Mouse (Mus musculus) CH12.LX (cell line): ENCODE measurements at regions not wholly inside any gene's neighbourhood (a gene's known extent, or its start where the extent isn't known, plus 50 kb on each side); places are given as distances from the start of the nearest gene placed in this dataset.
A peak's percentile ranks its signal among the peaks of the same experiment; 100 is the strongest.

ENCODE experiments used
- DNase-seq: peaks from one replicate; pipeline ENCODE4 v3.0.0-alpha.2; 2013; ENCODE audit errors: extremely low read depth
- H3K27ac ChIP-seq: 2 replicates; pipeline ENCODE4 v1.5.1; 2012; ENCODE audit warnings: low read depth, mild to moderate bottlenecking, control low read depth, moderate library complexity; ENCODE audit not compliant: insufficient read depth
- H3K27me3 ChIP-seq: replicated peaks from 2 replicates; pipeline ENCODE3; 2012; ENCODE audit warnings: inconsistent platforms
- H3K36me3 ChIP-seq, 2 experiments: replicated peaks in 1 of 2; 2 replicates each; pipeline versions ENCODE3 to v1.6.1; 2012; ENCODE audit warnings: inconsistent platforms in 1 of 2, low read length in 1 of 2, mild to moderate bottlenecking in 1 of 2, mixed read lengths in 1 of 2, moderate library complexity in 1 of 2; ENCODE audit not compliant: control insufficient read depth in 1 of 2, insufficient read depth in 1 of 2
- H3K4me1 ChIP-seq, 2 experiments: 2 replicates each; pipeline ENCODE4 v1.6.1; 2012; ENCODE audit warnings: inconsistent platforms in 1 of 2, moderate library complexity in 1 of 2; ENCODE audit not compliant: insufficient read depth in 2 of 2, control insufficient read depth in 1 of 2
- H3K4me2 ChIP-seq: 2 replicates; pipeline ENCODE4 v1.6.1; 2012; ENCODE audit warnings: low read depth, mild to moderate bottlenecking, control low read depth; ENCODE audit not compliant: poor library complexity, insufficient read depth, severe bottlenecking
- H3K4me3 ChIP-seq, 3 experiments: fragments of 150-350 bp in 1 of 3; sonication (generic) in 1 of 3; replicated peaks in 1 of 3; 2 replicates each; pipeline versions ENCODE3 to v1.5.1; 2011 to 2012; ENCODE audit warnings: low read depth in 2 of 3, low read length in 2 of 3, mild to moderate bottlenecking in 2 of 3, moderate library complexity in 2 of 3, control low read depth in 1 of 3, improper control_type of control experiment in 1 of 3, inconsistent platforms in 1 of 3, mixed read lengths in 1 of 3; ENCODE audit not compliant: poor library complexity in 1 of 3
- H3K79me2 ChIP-seq: replicated peaks from 2 replicates; pipeline ENCODE4 v1.6.1; 2012; ENCODE audit warnings: mild to moderate bottlenecking, moderate library complexity; ENCODE audit not compliant: control insufficient read depth, poor library complexity, insufficient read depth, severe bottlenecking; ENCODE audit errors: extremely low read depth
- H3K9ac ChIP-seq: 2 replicates; pipeline ENCODE4 v1.6.1; 2012; ENCODE audit warnings: low read depth, mild to moderate bottlenecking, control low read depth, moderate library complexity; ENCODE audit not compliant: insufficient read depth
- H3K9me3 ChIP-seq: replicated peaks from 2 replicates; pipeline ENCODE3; 2012; ENCODE audit warnings: low read length, inconsistent platforms, mixed read lengths
- BHLHE40 ChIP-seq: IDR thresholded peaks from 2 replicates; pipeline ENCODE4 v1.6.1; 2011; ENCODE audit warnings: mild to moderate bottlenecking, low read depth, low read length, improper control_type of control experiment
- CHD1 ChIP-seq: IDR thresholded peaks from 2 replicates; pipeline ENCODE4 v1.6.1; 2012; ENCODE audit warnings: low read depth, low read length, improper control_type of control experiment, inconsistent platforms
- CHD2 ChIP-seq: IDR thresholded peaks from 2 replicates; pipeline ENCODE4 v1.6.1; 2011; ENCODE audit warnings: low read length, improper control_type of control experiment
- CTCF ChIP-seq, 2 experiments: IDR thresholded peaks in 1 of 2; conservative IDR thresholded peaks in 1 of 2; 2 replicates each; pipeline ENCODE4 v1.5.1; 2011 to 2012; ENCODE audit warnings: low read depth in 2 of 2, low read length in 2 of 2, improper control_type of control experiment in 1 of 2, inconsistent platforms in 1 of 2, mild to moderate bottlenecking in 1 of 2, moderate library complexity in 1 of 2
- E2F4 ChIP-seq: IDR thresholded peaks from 2 replicates; pipeline ENCODE4 v1.6.1; 2011; ENCODE audit warnings: low read depth, low read length, improper control_type of control experiment; ENCODE audit not compliant: insufficient replicate concordance
- ELF1 ChIP-seq: IDR thresholded peaks from 2 replicates; pipeline ENCODE4 v1.6.1; 2014; ENCODE audit warnings: low read depth, mild to moderate bottlenecking, inconsistent platforms, low read length, improper control_type of control experiment
- EP300 ChIP-seq: IDR thresholded peaks from 2 replicates; pipeline ENCODE4 v1.6.1; 2011; ENCODE audit warnings: low read length, improper control_type of control experiment
- ETS1 ChIP-seq: conservative IDR thresholded peaks from 2 replicates; pipeline ENCODE4 v1.6.1; 2012; ENCODE audit warnings: low read depth, mild to moderate bottlenecking, inconsistent platforms, low read length, improper control_type of control experiment, moderate library complexity
- GABPA ChIP-seq: IDR thresholded peaks from 2 replicates; pipeline ENCODE4 v1.6.1; 2012; ENCODE audit warnings: low read depth, low read length, improper control_type of control experiment, inconsistent platforms; ENCODE audit not compliant: insufficient replicate concordance
- IRF4 ChIP-seq: IDR thresholded peaks from 2 replicates; pipeline ENCODE4 v1.6.1; 2014; ENCODE audit warnings: low read depth, mild to moderate bottlenecking, inconsistent platforms, low read length, improper control_type of control experiment
- JUN ChIP-seq: IDR thresholded peaks from 2 replicates; pipeline ENCODE4 v1.6.1; 2011; ENCODE audit warnings: low read depth, mild to moderate bottlenecking, low read length, improper control_type of control experiment, moderate library complexity; ENCODE audit not compliant: insufficient read depth
- JUND ChIP-seq: conservative IDR thresholded peaks from 2 replicates; pipeline ENCODE4 v1.6.1; 2011; ENCODE audit warnings: low read depth, low read length, improper control_type of control experiment
- KAT2A ChIP-seq: IDR thresholded peaks from 2 replicates; pipeline ENCODE4 v1.6.1; 2012; ENCODE audit warnings: low read length, improper control_type of control experiment, inconsistent platforms; ENCODE audit not compliant: insufficient replicate concordance
- MAFK ChIP-seq: IDR thresholded peaks from 2 replicates; pipeline ENCODE4 v1.6.1; 2011; ENCODE audit warnings: low read length, improper control_type of control experiment; ENCODE audit not compliant: insufficient replicate concordance
- MAX ChIP-seq: IDR thresholded peaks from 2 replicates; pipeline ENCODE4 v1.6.1; 2011; ENCODE audit warnings: low read length, improper control_type of control experiment
- MAZ ChIP-seq: IDR thresholded peaks from 2 replicates; pipeline ENCODE4 v1.6.1; 2012; ENCODE audit warnings: low read depth, mild to moderate bottlenecking, inconsistent platforms, low read length, improper control_type of control experiment, moderate library complexity
- MEF2A ChIP-seq: IDR thresholded peaks from 2 replicates; pipeline ENCODE4 v1.6.1; 2014; ENCODE audit warnings: low read depth, mild to moderate bottlenecking, inconsistent platforms, low read length, improper control_type of control experiment, borderline replicate concordance
- MXI1 ChIP-seq: IDR thresholded peaks from 2 replicates; pipeline ENCODE4 v1.6.1; 2011; ENCODE audit warnings: mild to moderate bottlenecking, low read depth, low read length, improper control_type of control experiment
- MYC ChIP-seq: IDR thresholded peaks from 2 replicates; pipeline ENCODE4 v1.6.1; 2011; ENCODE audit warnings: low read depth, mild to moderate bottlenecking, improper control_type of control experiment, low read length
- NELFE ChIP-seq: IDR thresholded peaks from 2 replicates; pipeline ENCODE4 v1.6.1; 2011; ENCODE audit warnings: low read depth, low read length, improper control_type of control experiment
- NRF1 ChIP-seq: IDR thresholded peaks from 2 replicates; pipeline ENCODE4 v1.6.1; 2014; ENCODE audit warnings: low read depth, mild to moderate bottlenecking, inconsistent platforms, low read length, improper control_type of control experiment, moderate library complexity
- PAX5 ChIP-seq: IDR thresholded peaks from 2 replicates; pipeline ENCODE4 v1.6.1; 2012; ENCODE audit warnings: low read length, inconsistent platforms, mixed read lengths
- POLR2A ChIP-seq: IDR thresholded peaks from 2 replicates; pipeline ENCODE4 v1.6.1; 2011; ENCODE audit warnings: low read depth, mild to moderate bottlenecking, improper control_type of control experiment, low read length
- POLR2AphosphoS2 ChIP-seq: IDR thresholded peaks from 2 replicates; pipeline ENCODE4 v1.6.1; 2011; ENCODE audit warnings: low read depth, low read length, improper control_type of control experiment
- RAD21 ChIP-seq: IDR thresholded peaks from 2 replicates; pipeline ENCODE4 v1.6.1; 2011; ENCODE audit warnings: low read depth, mild to moderate bottlenecking, low read length, improper control_type of control experiment, moderate library complexity
- RCOR1 ChIP-seq: conservative IDR thresholded peaks from 2 replicates; pipeline ENCODE4 v1.6.1; 2012; ENCODE audit warnings: low read depth, mild to moderate bottlenecking, inconsistent platforms, low read length, improper control_type of control experiment
- SIN3A ChIP-seq: IDR thresholded peaks from 2 replicates; pipeline ENCODE4 v1.6.1; 2012; ENCODE audit warnings: low read length, improper control_type of control experiment, inconsistent platforms
- SMC3 ChIP-seq: IDR thresholded peaks from 2 replicates; pipeline ENCODE4 v1.6.1; 2011; ENCODE audit warnings: low read depth, low read length, improper control_type of control experiment
- TBP ChIP-seq: conservative IDR thresholded peaks from 2 replicates; pipeline ENCODE4 v1.6.1; 2011; ENCODE audit warnings: low read depth, low read length, improper control_type of control experiment
- TCF12 ChIP-seq: IDR thresholded peaks from 2 replicates; pipeline ENCODE4 v1.6.1; 2014; ENCODE audit warnings: low read depth, mild to moderate bottlenecking, inconsistent platforms, low read length, improper control_type of control experiment
- UBTF ChIP-seq: IDR thresholded peaks from 2 replicates; pipeline ENCODE4 v1.6.1; 2012; ENCODE audit warnings: low read depth, mild to moderate bottlenecking, inconsistent platforms, low read length, improper control_type of control experiment, moderate library complexity
- USF1 ChIP-seq: IDR thresholded peaks from 2 replicates; pipeline ENCODE4 v1.6.1; 2014; ENCODE audit warnings: low read depth, mild to moderate bottlenecking, inconsistent platforms, low read length, improper control_type of control experiment
- USF2 ChIP-seq: conservative IDR thresholded peaks from 2 replicates; pipeline ENCODE4 v1.6.1; 2011; ENCODE audit warnings: low read depth, low read length, improper control_type of control experiment
- ZC3H11A ChIP-seq: IDR thresholded peaks from 2 replicates; pipeline ENCODE4 v1.6.1; 2012; ENCODE audit warnings: low read depth, mild to moderate bottlenecking, inconsistent platforms, low read length, improper control_type of control experiment
- ZKSCAN1 ChIP-seq: IDR thresholded peaks from 2 replicates; pipeline ENCODE4 v1.6.1; 2012; ENCODE audit warnings: low read depth, inconsistent platforms, low read length, improper control_type of control experiment, borderline replicate concordance
- ZMIZ1 ChIP-seq: IDR thresholded peaks from 2 replicates; pipeline ENCODE4 v1.6.1; 2012; ENCODE audit warnings: low read depth, mild to moderate bottlenecking, inconsistent platforms, low read length, improper control_type of control experiment
- ZNF384 ChIP-seq: IDR thresholded peaks from 2 replicates; pipeline ENCODE4 v1.6.1; 2012; ENCODE audit warnings: low read depth, low read length, improper control_type of control experiment, inconsistent platforms
- dilution Hi-C: fragments of 300-500 bp; cut with MboI; formaldehyde crosslinking; loops from 2 replicates; pipeline ENCODE4 v1.14.3; 2020; ENCODE audit warnings: low sequenced_read_pairs; ENCODE audit not compliant: extremely low pct_unique_long_range_greater_than_20kb, extremely low pct_ligation_motif_present
- in situ Hi-C: fragments of 300-500 bp; cut with MboI; formaldehyde crosslinking; loops from 3 replicates; pipeline ENCODE4 v1.14.3; 2019; ENCODE audit warnings: low sequenced_read_pairs, low pct_ligation_motif_present, low pct_unique_long_range_greater_than_20kb, mixed read lengths

- in situ Hi-C loops (no loop called here), dilution Hi-C loops (no loop called here)
Observed at GRCm38 (mm10) chr1:157038111-157039008, 70.1 kb downstream of the Tex35 start.

GRCm38 (mm10) chr1:157037246-157037991 lies 71.1 kb downstream of the Tex35 start:
- no peaks in the 10 kb centered on the region for H3K27me3 ChIP-seq
- no peaks in the 10 kb centered on the region for H3K36me3 ChIP-seq
- peak overlapping the region; percentile 98 for H3K27ac ChIP-seq
- H3K9me3 ChIP-seq = peaks cover 21% of the 10 kb centered on the region
- no peak for DNase-seq
- peak overlapping the region in 1 of 3 experiments; percentile 32 for H3K4me3 ChIP-seq
- H3K9ac ChIP-seq = peak overlapping the region; percentile 88
- peaks cover 19 to 50% of the 10 kb centered on the region in 2 experiments for H3K4me1 ChIP-seq
- no peaks in the 10 kb centered on the region for H3K79me2 ChIP-seq
- in situ Hi-C loops (no loop called here), dilution Hi-C loops (no loop called here)
- peak overlapping the region; percentile 60 for H3K4me2 ChIP-seq
- TF ChIP-seq CHD2 = 0 out of 2 replicates have a peak, but pooled peaks have one; percentile 30
- no peak for TF ChIP-seq POLR2AphosphoS2
- no peak for TF ChIP-seq UBTF
- no peak for TF ChIP-seq KAT2A
- no peak for TF ChIP-seq E2F4
- no peak for TF ChIP-seq RAD21
- no peak for TF ChIP-seq NRF1
- no peak for TF ChIP-seq MXI1
- no peak for TF ChIP-seq ELF1
- TF ChIP-seq MEF2A = no peak
- no peak for TF ChIP-seq GABPA
- TF ChIP-seq POLR2A = no peak; the same call in 1 of the 2 replicates
- peak; percentile 86 for TF ChIP-seq BHLHE40
- TF ChIP-seq MYC = 0 out of 2 replicates have a peak, but pooled peaks have one; percentile 28

More at GRCm38 (mm10) chr1:157038111-157039008, 70.1 kb downstream of the Tex35 start:
- H3K4me2 ChIP-seq = peak overlapping the region; percentile 60
- TF ChIP-seq GABPA = no peak
- 0 out of 2 replicates have a peak, but pooled peaks have one; percentile 2 for TF ChIP-seq IRF4
- no peak for TF ChIP-seq ELF1
- TF ChIP-seq POLR2AphosphoS2 = 0 out of 2 replicates have a peak, but pooled peaks have one; percentile 40
- TF ChIP-seq NRF1 = no peak
- TF ChIP-seq ZNF384 = no peak
- TF ChIP-seq KAT2A = no peak
- TF ChIP-seq CHD2 = peak; percentile 50; the same call in 1 of the 2 replicates
- no peak for TF ChIP-seq MAX
- no peak for TF ChIP-seq TBP
- no peak for TF ChIP-seq JUN
- no peak for TF ChIP-seq MEF2A
- TF ChIP-seq USF2 = no peak
- no peak for TF ChIP-seq ZKSCAN1
- TF ChIP-seq BHLHE40 = peak; percentile 60
- TF ChIP-seq POLR2A = no peak
- TF ChIP-seq EP300 = no peak
- TF ChIP-seq NELFE = peak; percentile 22; the same call in 1 of the 2 replicates
- no peak for TF ChIP-seq JUND
- TF ChIP-seq E2F4 = no peak
- no peak for TF ChIP-seq MAFK
- TF ChIP-seq CHD1 = peak; percentile 35; the same call in 1 of the 2 replicates
- no peak for TF ChIP-seq CTCF (conservative IDR thresholded peaks at IDR 0.05 in 1 of 2, IDR thresholded peaks at IDR 0.05 in 1 of 2; ENCODE audit: low read depth in 2 of 2, low read length in 2 of 2)
- TF ChIP-seq ETS1 = no peak
- TF ChIP-seq MYC = 0 out of 2 replicates have a peak, but pooled peaks have one; percentile 27
- no peak for TF ChIP-seq SMC3
- TF ChIP-seq PAX5 = no peak
- TF ChIP-seq MXI1 = peak; percentile 50; the same call in 1 of the 2 replicates
- no peak for TF ChIP-seq USF1
- no peak for TF ChIP-seq ZC3H11A
- no peak for TF ChIP-seq RAD21
- TF ChIP-seq SIN3A = no peak; the same call in 1 of the 2 replicates
- no peak for TF ChIP-seq TCF12
- 0 out of 2 replicates have a peak, but pooled peaks have one; percentile 21 for TF ChIP-seq ZMIZ1
- TF ChIP-seq MAZ = no peak
- TF ChIP-seq UBTF = no peak
- no peak for TF ChIP-seq RCOR1
- H3K27ac ChIP-seq = peak overlapping the region; percentile 98
- H3K36me3 ChIP-seq = no peaks in the 10 kb centered on the region
- H3K79me2 ChIP-seq = no peaks in the 10 kb centered on the region
- peaks cover 21% of the 10 kb centered on the region for H3K9me3 ChIP-seq
- peak overlapping the region; percentile 88 for H3K9ac ChIP-seq
- H3K27me3 ChIP-seq = no peaks in the 10 kb centered on the region
- no peak for DNase-seq
- peak overlapping the region; percentile 1 to 32 (median 2) for H3K4me3 ChIP-seq
- peaks cover 19 to 52% of the 10 kb centered on the region in 2 experiments for H3K4me1 ChIP-seq
